Mouse (Mus musculus) neural tube, embryonic 14.5 days (tissue): Measurements from ENCODE around the gene Gramd2. TPM values are rescaled to one million over a fixed set of nuclear protein-coding genes. Genes with fewer than 3 reads are reported as not detected.

Experiments used
- ATAC-seq: fragments of 200-750 bp; cut with Nextera tagmentation; 2 replicates; pipeline ENCODE4 v1.8.0; 2017; ENCODE audit warnings: low read depth, mild to moderate bottlenecking, moderate TSS enrichment, moderate library complexity
- H3K27ac ChIP-seq: fragments of 300-500 bp; sonication (generic); 2 replicates; pipeline ENCODE4 v1.5.1; 2014; ENCODE audit warnings: low read depth, mild to moderate bottlenecking, control low read depth, low read length, moderate library complexity, mixed read lengths
- H3K27me3 ChIP-seq: fragments of 300-500 bp; sonication (generic); 2 replicates; pipeline ENCODE4 v1.6.1; 2014; ENCODE audit warnings: low read length; ENCODE audit not compliant: control insufficient read depth, insufficient read depth
- H3K36me3 ChIP-seq: fragments of 300-500 bp; sonication (generic); 2 replicates; pipeline ENCODE4 v1.6.1; 2014; ENCODE audit warnings: low read length, mixed read lengths; ENCODE audit not compliant: control insufficient read depth, insufficient read depth
- H3K4me1 ChIP-seq: fragments of 300-500 bp; sonication (generic); 2 replicates; pipeline ENCODE4 v1.6.1; 2014; ENCODE audit warnings: low read length; ENCODE audit not compliant: control insufficient read depth, insufficient read depth
- H3K4me2 ChIP-seq: fragments of 300-500 bp; sonication (generic); 2 replicates; pipeline ENCODE4 v1.6.1; 2014; ENCODE audit warnings: mild to moderate bottlenecking, low read depth, low read length, control low read depth
- H3K4me3 ChIP-seq: fragments of 300-500 bp; sonication (generic); 2 replicates; pipeline ENCODE4 v1.5.1; 2014; ENCODE audit warnings: low read depth, low read length, control low read depth, mixed read lengths
- H3K9ac ChIP-seq: fragments of 300-500 bp; sonication (generic); replicated peaks from 2 replicates; pipeline ENCODE4 v1.6.1; 2014; ENCODE audit warnings: low read depth, mild to moderate bottlenecking, control low read depth, low read length, mixed read lengths
- H3K9me3 ChIP-seq: fragments of 300-500 bp; sonication (generic); 2 replicates; pipeline ENCODE4 v1.6.1; 2016; ENCODE audit warnings: low read length; ENCODE audit not compliant: control insufficient read depth
- WGBS: fragments of 180-500 bp; shearing (Covaris S2); extraction: QIAGEN DNeasy Blood & Tissue Kit; methylation state at CpG from one replicate; pipeline ENCODE4 v1.1.7; 2014; 5-methylcytosine and 5-hydroxymethylcytosine counted together
- polyA plus RNA-seq: library from polyadenylated mRNA; unstranded; fragments of >200 nt; fragmentation: Nextera tagmentation; extraction: Ambion mirVana; gene quantifications from 2 replicates; pipeline ENCODE4 v1.2.1, GENCODE M21; 2014

Gramd2 gene
- polyA plus RNA-seq, 1 experiment from 2014 or later = 6.0 TPM

DNA sequence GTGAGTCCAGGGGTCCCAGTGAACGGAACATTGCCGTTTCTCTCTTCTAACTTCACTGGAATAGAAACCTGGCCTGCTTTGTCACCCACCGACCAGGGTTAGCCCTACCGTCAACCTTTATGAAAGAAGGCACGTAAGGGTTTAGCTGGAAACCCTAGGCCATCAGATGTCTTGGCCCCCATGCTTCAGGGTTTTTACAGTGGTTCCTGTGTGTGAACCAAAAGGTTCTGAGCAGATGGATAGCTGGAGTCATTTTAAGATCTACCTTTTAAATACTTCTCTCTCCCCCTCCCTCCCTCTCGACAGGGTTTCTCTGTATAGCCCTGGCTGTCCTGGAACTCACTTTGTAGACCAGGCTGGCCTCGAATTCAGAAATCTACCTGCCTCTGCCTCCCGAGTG is 13.9 kb upstream of the Gramd2 start:
- 94% methylated on average over 8 of the region's 8 CpGs for WGBS
- peaks cover 53% of the 10 kb centered on the region for H3K36me3 ChIP-seq

GRCm38 (mm10) chr9:59666813-59667212 is 13.1 kb upstream of the Gramd2 start:
- peak overlapping the region; percentile 12; the same call in 1 of the 2 replicates for H3K27ac ChIP-seq
- H3K9me3 ChIP-seq = no peaks in the 10 kb centered on the region
- peaks cover 61% of the 10 kb centered on the region for H3K36me3 ChIP-seq
- H3K4me2 ChIP-seq = no peak overlapping the region
- H3K4me1 ChIP-seq = peaks cover 17% of the 10 kb centered on the region
- WGBS = 86% methylated on average over 1 of the region's 1 CpGs
- no peak overlapping the region for H3K9ac ChIP-seq
- H3K27me3 ChIP-seq = no peaks in the 10 kb centered on the region
- no peak for ATAC-seq
- H3K4me3 ChIP-seq = no peak overlapping the region

More for the DNA sequence above, 13.9 kb upstream of the Gramd2 start:
- no peak overlapping the region for H3K9ac ChIP-seq
- H3K9me3 ChIP-seq = no peaks in the 10 kb centered on the region
- peaks cover 25% of the 10 kb centered on the region for H3K4me1 ChIP-seq
- no peak overlapping the region for H3K27ac ChIP-seq
- no peak overlapping the region for H3K4me3 ChIP-seq
- no peak overlapping the region for H3K4me2 ChIP-seq
- no peaks in the 10 kb centered on the region for H3K27me3 ChIP-seq
- ATAC-seq = no peak

- Histone ChIP-seq H3K27ac (peak overlapping the region; percentile 12; the same call in 1 of the 2 replicates), H3K36me3 (peaks cover 65% of the 10 kb centered on the region), H3K4me2 (no peak overlapping the region), H3K9me3 (no peaks in the 10 kb centered on the region), H3K27me3 (no peaks in the 10 kb centered on the region), H3K9ac (no peak overlapping the region), H3K4me1 (peaks cover 13% of the 10 kb centered on the region), H3K4me3 (no peak overlapping the region)
- WGBS = 67% methylated on average over 4 of the region's 4 CpGs
- peak; percentile 73; the same call in 1 of the 2 replicates for ATAC-seq
Measured at GRCm38 (mm10) chr9:59667250-59667649, 12.7 kb upstream of the Gramd2 start.

DNA sequence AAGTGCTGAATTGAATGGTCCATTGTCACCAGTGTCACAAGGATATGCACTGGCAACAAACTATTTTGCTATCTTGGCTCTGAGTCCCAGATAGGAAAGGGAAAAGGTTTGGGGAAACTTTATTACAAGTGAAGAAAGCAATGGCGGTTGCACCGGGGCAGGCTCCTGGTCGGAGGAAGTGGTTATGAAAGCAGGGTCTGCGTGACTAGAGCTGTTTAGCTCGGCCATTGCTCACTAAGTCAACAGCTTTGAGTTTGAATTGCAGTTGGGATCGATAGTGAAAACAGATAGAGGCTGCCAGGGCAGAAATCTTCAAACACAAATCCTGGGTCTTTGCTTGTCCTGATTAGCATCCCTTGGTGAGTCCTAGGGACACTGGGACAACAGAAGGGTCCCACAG is 12.0 kb upstream of the Gramd2 start:
- ATAC-seq = no peak
- Histone ChIP-seq H3K4me3 (no peak overlapping the region), H3K9ac (no peak overlapping the region), H3K9me3 (no peaks in the 10 kb centered on the region), H3K4me2 (no peak overlapping the region), H3K27ac (no peak overlapping the region), H3K36me3 (peaks cover 72% of the 10 kb centered on the region), H3K27me3 (no peaks in the 10 kb centered on the region), H3K4me1 (peaks cover 8% of the 10 kb centered on the region)
- 89% methylated on average over 6 of the region's 6 CpGs for WGBS

GRCm38 (mm10) chr9:59668473-59668872 is 11.5 kb upstream of the Gramd2 start:
- Histone ChIP-seq H3K27me3 (no peaks in the 10 kb centered on the region), H3K36me3 (peaks cover 77% of the 10 kb centered on the region), H3K27ac (no peak overlapping the region), H3K9ac (no peak overlapping the region), H3K4me3 (no peak overlapping the region), H3K4me1 (peaks cover 8% of the 10 kb centered on the region), H3K9me3 (no peaks in the 10 kb centered on the region), H3K4me2 (no peak overlapping the region)
- 73% methylated on average over 7 of the region's 7 CpGs for WGBS
- no peak for ATAC-seq

GRCm38 (mm10) chr9:59669172-59669571 is 10.8 kb upstream of the Gramd2 start:
- Histone ChIP-seq H3K4me1 (peaks cover 1% of the 10 kb centered on the region), H3K27me3 (no peaks in the 10 kb centered on the region), H3K4me3 (no peak overlapping the region), H3K9me3 (no peaks in the 10 kb centered on the region), H3K4me2 (no peak overlapping the region), H3K9ac (no peak overlapping the region), H3K27ac (no peak overlapping the region), H3K36me3 (peaks cover 80% of the 10 kb centered on the region)
- no peak for ATAC-seq
- 83% methylated on average over 4 of the region's 4 CpGs for WGBS

- H3K4me3 ChIP-seq = no peak overlapping the region
- H3K9ac ChIP-seq = no peak overlapping the region
- no peaks in the 10 kb centered on the region for H3K27me3 ChIP-seq
- WGBS = 87% methylated on average over 12 of the region's 12 CpGs
- peaks cover 80% of the 10 kb centered on the region for H3K36me3 ChIP-seq
- H3K4me1 ChIP-seq = no peaks in the 10 kb centered on the region
- no peak for ATAC-seq
- H3K27ac ChIP-seq = no peak overlapping the region
- H3K9me3 ChIP-seq = no peaks in the 10 kb centered on the region
- H3K4me2 ChIP-seq = no peak overlapping the region
Measured at GRCm38 (mm10) chr9:59672195-59672894, 7.6 kb upstream of the Gramd2 start.

- 70% methylated on average over 2 of the region's 2 CpGs for WGBS
- H3K9me3 ChIP-seq = no peaks in the 10 kb centered on the region
Measured at GRCm38 (mm10) chr9:59673427-59673826, 6.5 kb upstream of the Gramd2 start.

DNA sequence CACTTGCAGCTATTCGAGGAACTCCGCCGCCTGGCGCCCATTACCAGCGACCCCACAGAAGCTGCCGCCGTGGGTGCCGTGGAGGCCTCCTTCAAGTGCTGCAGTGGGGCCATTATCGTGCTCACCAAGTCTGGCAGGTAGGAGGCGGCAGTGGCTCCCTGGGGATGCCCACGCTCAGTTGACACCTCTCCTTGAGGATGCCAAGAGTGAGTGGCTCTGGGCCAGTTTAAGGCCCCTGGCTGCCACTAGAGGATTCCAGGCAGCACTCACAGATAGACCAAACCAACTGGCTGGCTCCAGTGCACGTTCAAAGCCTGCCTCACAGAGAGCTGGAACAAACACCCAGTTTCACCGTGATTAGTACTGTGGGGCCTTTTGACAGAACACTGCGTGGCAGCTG is 4.3 kb upstream of the Gramd2 start:
- H3K4me1 ChIP-seq = peaks cover 4% of the 10 kb centered on the region; the same call in 1 of the 2 replicates
- peaks cover 71% of the 10 kb centered on the region for H3K36me3 ChIP-seq
- no peak overlapping the region for H3K4me2 ChIP-seq
- H3K9me3 ChIP-seq = no peaks in the 10 kb centered on the region
- no peak overlapping the region for H3K27ac ChIP-seq
- H3K27me3 ChIP-seq = no peaks in the 10 kb centered on the region
- H3K4me3 ChIP-seq = no peak overlapping the region
- WGBS = 85% methylated on average over 14 of the region's 14 CpGs
- ATAC-seq = no peak
- no peak overlapping the region for H3K9ac ChIP-seq

More at GRCm38 (mm10) chr9:59673427-59673826, 6.5 kb upstream of the Gramd2 start:
- Histone ChIP-seq H3K4me2 (no peak overlapping the region), H3K4me3 (no peak overlapping the region), H3K27me3 (no peaks in the 10 kb centered on the region), H3K9ac (no peak overlapping the region), H3K4me1 (no peaks in the 10 kb centered on the region), H3K36me3 (peaks cover 80% of the 10 kb centered on the region), H3K27ac (no peak overlapping the region)
- ATAC-seq = no peak
